Mouse (Mus musculus): Measurements from ENCODE around the gene Slc6a17.

The Slc6a17 gene

DNA sequence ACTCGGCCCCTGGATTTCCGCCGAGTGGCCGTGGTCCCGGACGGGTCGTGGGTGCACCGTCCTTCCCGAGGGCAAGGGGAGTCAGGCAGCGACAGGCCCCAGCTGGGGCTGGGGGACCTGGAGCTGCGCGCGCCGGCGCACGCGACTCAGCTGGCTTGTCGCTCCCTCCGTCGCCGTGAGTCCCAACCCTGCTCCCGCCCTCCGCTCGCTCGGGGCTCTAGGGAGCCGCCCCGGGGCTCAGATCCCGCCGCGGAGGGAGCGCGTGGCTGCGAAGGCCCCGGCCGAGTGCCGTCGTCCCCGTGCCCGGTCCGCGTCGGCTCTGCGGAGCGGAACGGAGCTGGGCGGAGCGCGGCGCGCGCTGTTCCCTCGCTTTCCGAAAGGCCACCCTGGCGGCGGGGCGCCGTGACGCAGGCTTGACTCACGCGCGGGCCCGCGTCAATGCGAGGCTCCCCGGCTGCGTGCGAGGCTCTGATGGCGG lies at the start of gene Slc6a17:
Gene Slc6a17, minus strand, starts transcription at position 388 of the 478 bp plus-strand sequence.
- DNase-seq (ENCODE audit: low read depth, low spot score) = peak; percentile 76

DNA sequence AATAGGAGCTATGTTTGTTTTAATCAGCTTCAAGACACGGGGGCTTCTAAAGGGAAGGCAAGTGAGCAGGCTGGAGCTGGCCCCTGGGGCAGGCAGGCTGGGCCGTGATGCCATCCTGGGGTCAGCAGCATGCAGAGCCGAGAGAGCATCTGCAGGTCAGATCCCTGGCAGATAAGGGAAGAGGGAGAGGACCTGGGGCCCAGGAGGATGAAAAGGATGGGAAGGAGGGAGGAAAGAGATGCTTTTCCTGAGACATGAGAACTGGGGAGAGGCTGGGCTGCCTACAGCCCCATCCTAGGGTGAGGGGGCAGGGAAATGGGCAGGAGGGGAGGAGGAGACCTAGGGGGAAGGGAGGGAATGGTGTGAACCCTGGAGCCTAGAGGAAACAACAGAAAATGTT lies 47.5 kb upstream of the Slc6a17 start:
- DNase-seq (ENCODE audit: low read depth, low spot score) = no peak

DNA sequence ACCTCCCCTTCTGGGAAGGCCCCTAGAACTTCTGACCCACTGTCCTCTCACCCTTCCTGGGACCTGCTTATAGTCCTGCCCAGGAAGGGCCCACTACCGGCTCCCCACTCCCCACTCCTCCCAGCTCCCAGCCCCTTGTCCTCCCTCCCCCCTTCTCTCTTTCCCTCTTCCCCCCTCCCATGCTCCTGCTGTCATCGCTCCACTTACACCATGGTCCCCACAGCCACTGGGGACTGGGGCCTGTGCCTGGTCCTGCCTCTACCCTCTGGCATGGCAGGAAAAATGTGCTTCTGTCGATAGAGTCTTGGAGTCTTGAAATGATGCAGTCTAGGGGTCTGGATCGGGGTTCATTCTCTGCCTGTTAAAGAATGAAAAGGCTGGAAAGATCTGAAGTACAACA lies 46.1 kb upstream of the Slc6a17 start:
- DNase-seq (ENCODE audit: low read depth, low spot score) = no peak

DNA sequence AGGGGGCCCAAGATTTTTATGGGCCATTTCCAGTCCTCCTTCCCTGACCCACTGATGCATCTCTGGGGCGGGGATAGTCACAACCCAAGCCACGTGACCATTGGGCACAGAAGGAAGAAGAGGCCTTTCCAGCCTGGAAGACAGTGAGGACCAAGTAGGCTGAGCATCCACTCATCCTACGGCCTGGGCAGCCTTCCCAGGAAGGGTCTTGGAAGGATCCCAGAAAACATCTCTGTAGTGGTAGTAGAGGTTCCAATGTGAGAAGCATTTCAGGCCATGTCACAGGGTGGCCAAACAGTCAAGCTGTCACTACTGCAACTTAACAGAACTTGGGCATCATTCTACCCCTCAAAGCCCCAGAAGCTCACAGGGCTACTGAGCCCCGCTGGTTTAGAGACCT lies 44.8 kb upstream of the Slc6a17 start:
- no peak for DNase-seq (ENCODE audit: low read depth, low spot score)

- no peak for DNase-seq (ENCODE audit: low read depth, low spot score)
Observed at GRCm38 (mm10) chr3:107562104-107562503, 44.3 kb upstream of the Slc6a17 start.

DNA sequence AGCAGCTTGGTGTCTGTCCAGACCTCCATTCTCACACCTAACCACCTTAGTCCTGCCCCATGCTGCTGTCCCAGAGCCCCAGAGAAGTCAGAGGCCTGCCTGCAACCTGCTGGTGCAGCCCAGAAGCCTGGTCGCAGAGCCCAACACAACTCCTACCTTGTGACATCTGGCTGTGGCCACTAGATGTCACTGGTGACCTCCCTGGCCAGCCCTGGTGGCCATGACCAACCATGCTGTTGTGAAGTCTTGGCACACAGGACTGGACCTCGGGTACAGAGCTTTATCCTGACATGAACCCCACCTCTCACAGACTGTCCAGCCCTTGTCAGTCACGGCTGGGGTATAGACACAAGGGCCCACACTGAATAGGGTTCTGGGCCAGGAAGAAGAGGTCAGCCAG lies 41.4 kb upstream of the Slc6a17 start:
- peak; percentile 41 for DNase-seq (ENCODE audit: low read depth, low spot score)

- DNase-seq (ENCODE audit: low read depth, low spot score) = no peak
Observed at GRCm38 (mm10) chr3:107558740-107559139, 40.9 kb upstream of the Slc6a17 start.

DNA sequence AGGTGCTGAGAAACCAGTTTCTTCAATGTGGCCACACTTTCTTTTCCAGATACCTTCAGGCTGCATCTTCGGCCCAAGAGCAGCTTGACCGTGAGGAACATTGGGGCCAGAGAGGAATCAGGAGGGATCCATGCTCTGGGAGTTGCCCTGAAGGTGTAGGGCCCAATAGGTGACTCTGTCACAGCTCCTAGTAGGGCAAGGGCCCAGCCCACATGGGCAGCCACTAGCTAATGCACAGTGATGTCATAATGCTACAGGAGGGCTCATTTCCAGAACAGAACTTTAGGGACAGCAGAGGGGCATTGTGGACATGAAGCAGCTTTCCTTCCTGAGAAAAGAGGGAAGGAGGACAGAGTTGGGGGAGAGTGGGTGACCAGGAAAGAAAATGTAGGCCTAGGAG lies 37.0 kb upstream of the Slc6a17 start, which contains the start of gene Ubl4b:
Gene Ubl4b, minus strand, starts transcription at position 232 of the 400 bp plus-strand sequence.
- DNase-seq (ENCODE audit: low read depth, low spot score) = no peak

- peak; percentile 74 for DNase-seq (ENCODE audit: low read depth, low spot score)
Observed at GRCm38 (mm10) chr3:107550409-107551049, 32.7 kb upstream of the Slc6a17 start.

DNA sequence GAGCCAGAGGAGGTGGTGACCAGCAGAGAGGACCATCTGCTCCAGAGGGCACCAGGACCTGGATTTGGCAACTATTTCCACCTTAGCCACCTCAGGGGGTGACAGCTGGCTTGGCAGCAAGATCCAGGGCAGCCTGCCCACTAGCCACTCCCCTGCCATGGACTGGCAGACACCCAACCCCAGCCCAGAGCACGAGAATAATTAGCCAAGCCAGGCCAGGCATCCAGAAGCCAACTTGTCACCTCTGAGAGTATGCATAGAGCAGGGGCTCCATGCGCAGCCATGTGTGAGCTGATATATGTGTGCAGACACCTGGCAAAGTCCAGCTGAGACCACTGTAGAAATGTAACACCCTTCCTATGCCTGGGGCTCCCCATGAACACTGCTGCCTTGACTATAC lies 29.1 kb upstream of the Slc6a17 start:
- no peak for DNase-seq (ENCODE audit: low read depth, low spot score)

DNA sequence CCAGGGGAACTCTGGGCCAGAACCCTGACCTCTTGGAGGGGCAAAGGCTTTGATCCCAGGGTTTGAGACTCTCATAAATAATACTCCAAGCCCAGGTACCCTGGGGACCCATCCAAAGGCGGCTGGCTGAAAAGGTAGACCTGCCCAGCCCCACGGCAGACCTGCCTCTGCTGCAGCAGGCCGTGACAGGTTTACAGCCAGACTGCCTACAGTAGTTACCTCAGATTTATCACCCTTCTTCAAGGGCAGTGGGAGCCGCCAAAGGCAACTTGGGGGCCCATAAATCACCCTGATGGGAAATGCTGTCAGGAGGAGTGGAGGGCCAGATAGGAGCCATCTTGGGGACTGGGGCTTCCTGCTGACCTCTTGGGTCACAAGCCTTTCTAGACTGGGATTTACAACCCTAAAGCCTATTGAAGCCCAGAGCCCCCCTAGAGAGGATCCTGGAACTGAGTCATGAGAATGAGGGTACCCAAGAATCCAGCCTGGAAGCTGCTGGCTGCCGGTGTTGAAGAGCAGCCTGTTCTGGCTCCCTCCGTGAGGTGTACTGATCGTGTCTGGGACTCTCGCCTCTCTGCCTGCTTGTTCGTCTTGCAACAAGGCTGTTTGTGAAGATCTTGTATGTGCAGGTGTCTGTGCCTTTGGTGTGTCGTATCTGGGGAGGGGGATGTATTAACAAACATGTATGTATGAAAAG lies 28.0 kb upstream of the Slc6a17 start:
- DNase-seq (ENCODE audit: low read depth, low spot score) = no peak

DNA sequence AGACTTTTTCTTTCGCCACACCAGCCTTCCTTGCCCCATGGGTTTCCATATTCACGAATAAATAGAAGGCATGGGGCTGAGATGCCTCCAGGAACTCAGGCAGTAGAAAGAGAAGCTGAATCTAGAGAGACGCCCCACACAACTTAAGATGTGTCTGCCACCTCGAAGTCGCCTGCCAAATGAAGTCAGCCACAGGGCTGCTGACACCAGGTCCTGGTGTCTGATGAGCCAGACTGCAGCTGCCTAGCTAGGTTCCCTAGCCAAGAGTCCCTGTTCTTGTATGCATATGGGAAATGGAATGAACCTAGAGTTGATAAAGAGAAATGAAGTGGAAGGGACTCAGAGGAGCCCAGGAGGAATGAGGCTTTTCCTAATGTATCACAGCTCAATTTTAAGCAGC lies 27.5 kb upstream of the Slc6a17 start:
- DNase-seq (ENCODE audit: low read depth, low spot score) = no peak

DNA sequence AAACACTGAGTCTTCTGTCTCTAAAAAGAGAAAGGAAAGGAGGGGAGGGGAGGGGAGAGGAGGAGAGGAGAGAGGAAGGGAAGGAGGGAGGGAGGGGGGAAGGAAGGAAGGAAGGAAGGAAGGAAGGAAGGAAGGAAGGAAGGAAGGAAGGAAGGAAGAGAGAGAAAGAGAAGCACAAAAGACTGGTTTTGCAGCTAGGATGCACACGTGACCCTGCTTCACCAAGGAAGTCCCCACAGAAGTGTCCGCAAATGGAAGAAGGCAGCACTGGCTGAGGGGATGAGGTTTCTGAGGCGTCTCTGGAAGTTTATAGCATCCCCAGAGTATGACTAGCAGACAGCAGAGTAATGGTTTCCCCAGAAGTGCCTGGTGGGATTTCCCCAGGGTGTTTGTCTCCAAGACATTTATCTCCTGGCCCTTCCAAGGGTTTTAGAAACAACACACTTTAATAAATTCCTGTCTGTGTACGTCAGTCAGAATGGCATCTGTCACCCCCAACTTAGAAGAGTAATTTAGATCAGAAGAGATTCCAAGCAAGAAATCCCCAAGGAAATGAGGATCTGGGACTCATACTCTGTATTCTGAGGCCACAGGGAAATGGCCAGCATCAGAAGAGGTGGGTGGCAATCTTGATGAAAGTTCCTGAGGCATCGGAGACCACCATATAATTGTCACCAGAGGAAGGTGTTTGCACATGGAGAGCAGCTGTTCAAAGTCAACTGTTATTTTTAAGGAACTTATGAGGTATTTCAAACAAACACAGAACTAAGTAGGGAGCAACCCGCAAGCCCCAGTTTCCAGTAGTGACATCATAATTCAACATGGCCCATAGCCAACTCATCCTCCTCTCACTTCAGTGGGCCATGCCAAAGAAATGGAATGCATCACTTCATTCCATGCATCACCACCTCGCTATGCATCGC lies 25.6 kb upstream of the Slc6a17 start:
- no peak for DNase-seq (ENCODE audit: low read depth, low spot score)

GRCm38 (mm10) chr3:107542584-107542983 lies 24.8 kb upstream of the Slc6a17 start:
- no peak for DNase-seq (ENCODE audit: low read depth, low spot score)

DNA sequence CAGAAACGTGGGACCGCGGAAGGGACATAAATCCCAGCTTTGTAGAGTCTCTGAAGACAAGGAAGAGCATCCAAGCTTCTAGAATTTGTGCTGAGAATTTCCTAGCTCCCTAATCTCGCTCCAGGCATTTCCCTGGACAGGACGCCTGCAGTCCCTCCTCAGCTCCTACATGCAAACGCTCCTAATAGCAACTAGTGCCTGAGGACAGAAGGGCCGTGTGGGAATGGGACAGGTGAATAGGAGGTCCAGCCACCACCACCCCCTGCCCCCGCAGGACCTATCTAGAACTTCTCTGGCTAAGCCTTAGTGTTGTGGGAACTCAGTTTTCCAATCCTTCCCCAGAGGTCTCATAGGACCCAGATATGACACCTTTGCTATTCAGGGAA lies 19.7 kb upstream of the Slc6a17 start:
- no peak for DNase-seq (ENCODE audit: low read depth, low spot score)

GRCm38 (mm10) chr3:107536810-107537503 lies 19.1 kb upstream of the Slc6a17 start:
- peak; percentile 29 for DNase-seq (ENCODE audit: low read depth, low spot score)

- no peak for DNase-seq (ENCODE audit: low read depth, low spot score)
Observed at GRCm38 (mm10) chr3:107534951-107535350, 17.1 kb upstream of the Slc6a17 start.

- no peak for DNase-seq (ENCODE audit: low read depth, low spot score)
Observed at GRCm38 (mm10) chr3:107533532-107533931, 15.7 kb upstream of the Slc6a17 start.

DNA sequence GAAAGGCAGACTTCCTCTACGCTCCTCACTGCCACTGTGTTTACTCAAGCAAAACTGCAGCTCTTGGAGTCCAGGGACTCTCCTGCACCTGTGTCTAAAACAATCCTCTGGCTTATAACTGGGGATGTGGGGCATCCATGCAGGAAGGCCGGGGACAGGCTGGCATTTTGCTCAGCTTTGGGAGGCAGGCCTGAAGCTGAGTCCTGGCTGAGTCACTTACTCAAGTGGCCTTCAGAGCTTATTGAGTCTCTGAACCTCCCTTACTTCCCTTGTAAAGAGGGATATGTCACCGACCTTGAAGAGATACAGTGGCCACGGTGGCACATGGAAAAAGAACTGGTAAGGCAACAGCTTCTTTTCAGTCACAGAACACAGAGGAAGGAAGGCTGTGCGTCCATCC lies 12.8 kb upstream of the Slc6a17 start:
- no peak for DNase-seq (ENCODE audit: low read depth, low spot score)

GRCm38 (mm10) chr3:107529182-107529581 lies 11.4 kb upstream of the Slc6a17 start:
- no peak for DNase-seq (ENCODE audit: low read depth, low spot score)

DNA sequence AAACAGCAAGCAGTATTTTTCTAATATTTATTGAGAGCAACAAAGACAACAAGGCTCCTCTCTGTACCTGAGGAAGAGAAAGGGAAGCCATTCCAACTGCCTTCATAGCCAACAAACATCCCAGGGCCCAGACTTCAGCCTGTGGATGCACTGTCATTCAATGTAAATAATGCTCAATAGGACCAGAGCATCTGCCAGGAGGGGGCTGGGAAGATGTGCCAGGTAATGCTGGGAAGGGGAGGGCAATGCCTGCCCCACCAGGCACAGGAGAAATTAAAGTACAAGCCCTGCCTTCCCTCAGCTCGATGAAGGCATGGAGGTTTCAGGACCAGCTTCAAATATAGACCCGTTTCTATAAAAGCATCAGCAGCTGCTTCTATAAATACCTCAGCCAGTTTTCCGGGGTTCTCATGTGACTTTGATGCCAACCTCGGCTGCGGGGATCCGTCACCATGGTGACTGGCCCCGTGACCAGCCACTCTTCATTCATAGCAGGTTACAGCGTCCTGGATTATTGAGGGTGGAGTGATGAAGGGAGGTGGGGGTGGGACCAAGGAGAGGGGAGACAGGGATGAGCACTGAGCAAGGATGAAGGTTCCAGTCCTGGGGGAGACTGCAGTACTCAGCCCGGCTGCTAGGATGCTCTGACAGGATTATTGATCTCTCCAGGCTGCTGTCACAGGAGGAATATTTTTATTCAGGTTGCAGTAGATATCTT lies 10.7 kb upstream of the Slc6a17 start:
- no peak for DNase-seq (ENCODE audit: low read depth, low spot score)
